Mouse (Mus musculus) spleen, adult 2 months (tissue): ENCODE data around the gene Nobox.

Experiments
- CTCF ChIP-seq: fragments of 200-500 bp; IDR thresholded peaks from 2 replicates; pipeline ENCODE4 v1.5.1; 2011; ENCODE audit warnings: mild to moderate bottlenecking, inconsistent platforms; ENCODE audit not compliant: insufficient read depth, insufficient read length, insufficient replicate concordance; ENCODE audit errors: extremely low read depth
- POLR2A ChIP-seq: fragments of 200-500 bp; IDR thresholded peaks from 2 replicates; pipeline ENCODE4 v1.6.1; 2011; ENCODE audit warnings: low read depth, low read length, inconsistent platforms

GRCm38 (mm10) chr6:43272597-43272996 is 36.8 kb downstream of the Nobox start:
- TF ChIP-seq POLR2A (no peak), CTCF (no peak)
